Mouse (Mus musculus) bone marrow macrophage, adult 2 months (primary cell): ENCODE measurements at regions not wholly inside any gene's neighbourhood (a gene's known extent, or its start where the extent isn't known, plus 50 kb on each side); places are given as distances from the start of the nearest gene placed in this dataset.

ENCODE experiments used
- CTCF ChIP-seq: IDR thresholded peaks from 2 replicates; pipeline ENCODE4 v1.5.1; 2012; ENCODE audit warnings: low read depth, mild to moderate bottlenecking, low read length, moderate library complexity
- POLR2A ChIP-seq: IDR thresholded peaks from 2 replicates; pipeline ENCODE4 v1.6.1; 2012; ENCODE audit warnings: mild to moderate bottlenecking, low read depth, low read length, borderline replicate concordance

DNA sequence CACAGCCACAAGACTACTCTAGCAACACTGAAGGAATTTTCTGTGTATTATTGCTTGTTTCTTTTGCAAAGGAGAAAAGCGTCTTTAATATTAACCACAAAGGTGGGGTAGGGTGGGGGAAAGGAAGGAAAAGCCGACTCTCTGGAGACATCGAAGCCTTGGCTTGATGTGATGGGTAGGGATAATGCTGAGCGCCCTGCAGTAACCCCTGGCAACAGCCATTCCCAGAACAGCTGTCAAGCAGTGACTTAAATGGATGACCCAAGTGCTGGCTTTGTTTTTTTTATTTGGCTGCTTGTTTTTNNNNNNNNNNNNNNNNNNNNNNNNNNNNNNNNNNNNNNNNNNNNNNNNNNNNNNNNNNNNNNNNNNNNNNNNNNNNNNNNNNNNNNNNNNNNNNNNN lies 51.6 kb upstream of the Klf7 start:
- TF ChIP-seq POLR2A (no peak), CTCF (no peak)
